Mouse (Mus musculus): ENCODE measurements around the gene Fut1.

DNA sequence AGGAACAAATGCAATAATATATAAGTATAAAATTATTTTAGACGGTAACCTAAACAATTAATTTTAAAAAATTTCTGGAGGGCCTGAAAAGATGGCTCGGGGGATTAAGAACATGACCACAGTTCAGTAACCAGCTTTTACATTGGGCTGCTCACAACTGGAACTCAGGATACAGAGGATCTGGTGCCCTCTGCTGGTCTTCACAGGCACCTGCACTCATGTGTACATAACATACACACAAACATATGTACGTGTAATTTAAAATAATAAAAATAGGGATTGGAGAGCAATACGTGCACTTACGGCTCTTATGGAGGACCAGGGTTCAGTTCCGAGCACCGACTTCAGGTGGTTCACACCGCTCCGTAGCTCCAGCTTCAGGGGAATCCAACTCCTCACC is 51.8 kb downstream of the Fut1 start:
- TF ChIP-seq POLR2A (IDR thresholded peaks at IDR 0.05; ENCODE audit: control insufficient read depth, extremely low read depth, insufficient read depth, low read length, poor library complexity) (no peak), CTCF (IDR thresholded peaks at IDR 0.05; ENCODE audit: borderline replicate concordance, control insufficient read depth, extremely low read depth, insufficient read depth, low read length, poor library complexity) (no peak)
